Mouse (Mus musculus) thymus, postnatal 25 days (tissue): ENCODE measurements around the gene Med4.

Experiments used
- DNase-seq: peaks from one replicate; pipeline ENCODE4 v3.0.0; 2022

The Med4 gene

DNA sequence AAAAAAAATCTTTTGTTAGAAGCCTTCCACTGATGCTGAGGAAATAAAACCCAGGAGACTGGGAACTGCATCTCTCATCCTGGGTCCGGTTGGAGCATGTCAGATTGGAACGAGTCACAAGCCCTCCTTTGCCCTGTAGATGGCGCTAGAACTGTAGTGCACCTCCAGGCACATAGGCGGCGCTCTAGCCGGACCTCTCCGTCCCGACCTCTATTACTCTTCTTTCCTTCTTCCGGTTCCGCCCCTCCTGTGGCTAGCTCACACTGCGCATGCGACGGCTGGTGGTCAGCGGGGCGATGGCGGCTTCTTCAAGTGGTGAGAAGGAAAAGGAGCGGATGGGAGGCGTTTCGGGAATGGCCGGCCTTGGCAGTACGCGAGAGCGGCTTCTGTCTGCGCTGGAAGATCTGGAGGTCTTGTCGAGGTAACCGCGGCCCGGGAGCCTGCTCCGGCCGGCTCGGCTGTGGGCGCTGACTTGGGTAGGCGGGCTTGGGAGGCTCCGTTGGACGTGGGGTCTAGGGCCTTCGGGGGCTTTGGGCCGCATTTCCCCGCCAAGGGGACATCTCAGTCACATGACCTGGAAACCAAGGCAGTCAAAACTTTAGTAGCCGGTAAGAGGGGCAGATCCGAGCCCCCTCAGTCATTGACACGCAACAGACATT, at the start of gene Med4:
Gene Med4 (plus strand): TSS at position 261 of the 659 bp plus-strand sequence.
- peak; percentile 94 for DNase-seq

DNA sequence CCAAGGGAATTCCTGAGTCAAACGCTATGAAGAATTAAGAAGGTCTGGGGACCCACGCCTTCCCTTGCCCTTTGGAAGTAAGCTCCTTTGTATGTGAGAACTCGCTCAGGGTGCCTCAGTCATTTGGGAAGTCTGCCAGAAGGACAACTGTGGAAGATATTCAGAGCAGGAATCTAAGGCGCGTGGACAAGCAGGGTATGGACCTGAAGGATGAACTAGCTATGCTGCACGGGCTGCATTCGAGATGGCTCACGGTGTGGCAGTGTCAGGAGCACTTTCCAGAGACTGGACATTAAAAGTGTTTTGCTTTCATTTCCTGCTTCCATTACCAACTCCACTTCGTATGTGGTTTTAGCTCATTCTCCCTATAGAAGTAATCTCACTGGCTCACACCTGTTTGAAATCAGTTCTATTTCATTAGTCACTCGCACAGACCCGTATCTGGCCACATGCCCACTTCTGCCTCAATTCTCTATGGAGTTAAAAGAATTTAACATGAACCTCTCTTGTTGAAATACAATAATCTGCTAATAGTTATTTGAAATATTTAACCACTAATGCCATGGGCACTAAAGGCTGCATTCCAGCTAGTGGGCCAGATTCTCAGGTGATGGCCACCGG, 49.2 kb upstream of the Med4 start:
- DNase-seq: no peak

DNA sequence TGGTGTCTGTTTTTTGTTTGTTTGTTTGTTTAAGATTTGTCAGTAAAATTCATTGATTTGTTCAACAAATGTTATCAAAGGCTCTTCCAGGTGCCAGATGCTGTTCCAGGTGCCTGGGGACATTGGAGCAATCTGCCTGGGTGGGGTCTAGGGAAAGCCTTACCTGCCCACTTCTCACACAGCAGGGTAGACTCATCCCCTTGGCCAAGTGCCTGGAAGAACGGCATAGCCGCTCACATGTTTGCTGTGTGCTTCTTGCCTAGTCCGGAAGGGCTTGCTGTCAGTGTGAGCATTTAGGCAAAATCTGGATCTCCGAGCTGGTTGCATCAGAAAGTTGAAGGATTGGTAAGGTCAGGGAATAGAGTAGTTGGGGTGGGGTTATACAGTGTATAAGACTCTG, 47.6 kb upstream of the Med4 start:
- no peak for DNase-seq

DNA sequence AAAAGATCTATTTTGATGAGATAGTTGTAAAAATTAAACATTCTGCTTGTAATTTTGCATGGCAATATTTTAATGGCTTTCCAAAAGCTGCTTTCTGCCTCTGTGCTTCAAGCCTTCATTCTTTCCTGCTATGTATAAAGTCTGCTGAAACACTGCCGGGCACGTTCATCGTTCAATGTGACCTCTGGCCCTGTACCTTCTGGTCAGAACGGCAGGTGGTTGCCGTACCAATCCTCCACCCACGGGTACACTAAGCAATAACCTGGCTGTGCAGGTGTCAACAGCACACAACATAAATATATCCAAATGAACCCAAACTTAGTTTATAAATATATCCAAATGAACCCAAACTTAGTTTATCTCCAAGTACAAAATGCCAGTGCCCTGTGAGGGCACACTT, 42.1 kb upstream of the Med4 start:
- no peak for DNase-seq

DNA sequence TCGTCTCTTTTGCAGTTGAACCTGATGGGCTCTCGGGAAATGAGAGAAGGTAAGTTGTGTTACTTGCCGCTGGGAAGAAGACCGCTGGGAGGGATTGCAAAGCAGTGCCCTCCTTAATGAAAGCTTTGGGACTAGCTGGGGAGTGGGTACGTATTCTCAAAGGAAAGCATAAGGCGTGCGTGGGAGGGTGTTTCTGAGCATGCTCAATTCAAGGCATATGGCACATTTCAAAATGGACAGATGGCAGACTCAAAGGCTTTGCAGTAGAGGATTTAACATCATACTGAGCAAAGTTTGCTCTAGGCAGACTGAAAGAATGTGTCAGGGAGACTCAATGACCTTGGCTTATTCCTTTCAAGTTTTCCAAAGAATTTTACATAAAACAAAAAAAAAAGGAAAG, 40.3 kb upstream of the Med4 start:
- DNase-seq: no peak

DNA sequence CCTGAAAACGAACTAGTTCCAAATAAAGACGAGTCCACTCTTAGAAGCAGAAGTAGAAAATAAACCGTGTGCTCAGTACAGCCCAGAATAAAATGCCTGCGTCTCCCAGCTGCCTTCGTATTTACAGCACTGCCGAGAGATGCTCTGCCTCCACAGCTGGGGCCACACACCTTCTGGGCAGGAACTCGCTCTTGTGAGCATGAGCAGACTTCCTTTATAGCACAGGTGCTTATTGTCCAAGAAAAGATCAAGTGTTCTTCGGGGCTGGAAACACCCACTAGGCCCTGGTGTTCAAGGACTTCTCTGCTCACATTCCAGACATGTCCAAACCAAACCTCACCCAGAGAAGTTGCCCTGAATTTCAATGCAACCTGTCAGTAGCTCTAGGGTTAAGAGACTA, 39.2 kb upstream of the Med4 start:
- DNase-seq: peak; percentile 16

DNA sequence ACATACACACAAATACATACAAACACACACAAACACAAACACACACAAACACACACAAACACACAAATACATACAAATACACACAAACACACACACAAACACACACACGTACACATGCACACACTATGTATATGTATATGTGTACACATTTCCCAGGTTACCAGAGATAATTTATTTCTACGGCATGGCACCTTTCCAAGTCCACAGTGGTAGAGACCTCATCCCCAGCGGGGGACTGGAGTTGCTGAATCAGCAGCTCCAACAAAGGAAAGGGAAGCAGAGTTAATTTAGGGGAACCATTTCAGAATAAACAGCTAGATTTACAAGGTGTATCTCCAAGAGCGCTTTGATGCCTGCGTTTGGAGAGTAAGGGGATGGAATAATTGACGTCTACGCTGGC, 37.6 kb upstream of the Med4 start:
- DNase-seq: no peak

DNA sequence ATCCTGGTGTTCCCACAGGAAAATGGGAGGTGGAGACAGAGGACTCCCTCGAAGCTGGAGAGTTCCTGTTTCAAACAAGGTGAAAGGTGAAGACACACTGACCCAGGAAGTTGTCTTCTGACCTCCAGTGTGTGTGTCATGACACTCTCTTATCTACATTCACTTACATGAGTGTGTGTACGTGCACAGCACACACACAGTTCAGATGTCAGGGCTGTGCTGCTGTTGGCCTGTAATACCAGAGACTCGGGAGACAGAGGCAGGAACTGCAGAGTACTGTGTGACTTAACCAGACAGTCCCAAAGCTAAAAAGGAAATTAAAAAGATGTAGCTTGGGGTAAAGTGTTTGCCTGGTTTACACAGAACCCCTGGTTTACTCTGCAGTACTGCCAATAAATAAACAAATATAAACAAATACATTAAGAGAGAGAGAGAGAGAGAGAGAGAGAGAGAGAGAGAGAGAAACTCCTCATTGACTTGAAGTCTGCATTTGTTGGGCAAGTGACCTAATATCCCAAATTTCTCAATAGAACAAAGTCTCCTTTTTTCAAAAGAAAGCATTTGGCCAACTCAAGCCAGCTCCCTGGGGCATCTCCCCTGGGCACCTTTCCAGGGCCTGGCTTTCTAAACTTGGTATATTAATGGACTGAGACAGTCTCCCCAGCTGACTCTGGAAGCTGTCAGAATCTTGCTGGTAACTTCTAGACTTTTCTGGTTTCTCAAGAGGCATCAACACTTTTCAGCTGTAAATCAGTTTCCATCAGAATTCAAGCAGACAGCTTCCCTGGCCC, 36.0 kb upstream of the Med4 start:
- DNase-seq: no peak

DNA sequence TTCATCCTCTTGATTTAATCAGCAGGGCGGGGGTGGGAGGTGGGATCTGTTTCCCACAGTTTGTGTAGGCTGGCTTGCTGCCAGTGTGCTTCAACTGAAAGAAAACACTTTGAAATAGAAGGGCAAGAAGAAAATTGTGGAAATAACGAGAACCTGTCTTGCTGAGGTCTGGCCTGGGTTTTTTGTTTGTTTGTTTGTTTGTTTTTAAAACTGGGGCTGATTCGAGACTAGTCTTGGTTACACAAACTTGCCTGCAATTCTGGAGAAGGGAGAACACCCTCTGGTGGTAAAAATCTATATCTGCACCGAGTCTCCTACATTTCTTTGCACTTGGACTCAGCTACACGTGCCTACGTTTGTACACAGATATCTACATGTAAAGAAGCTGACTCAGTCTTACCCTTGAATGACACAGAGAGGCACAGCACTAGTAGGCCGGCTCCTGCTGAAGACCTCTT, 35.2 kb upstream of the Med4 start:
- peak; percentile 28 for DNase-seq

DNA sequence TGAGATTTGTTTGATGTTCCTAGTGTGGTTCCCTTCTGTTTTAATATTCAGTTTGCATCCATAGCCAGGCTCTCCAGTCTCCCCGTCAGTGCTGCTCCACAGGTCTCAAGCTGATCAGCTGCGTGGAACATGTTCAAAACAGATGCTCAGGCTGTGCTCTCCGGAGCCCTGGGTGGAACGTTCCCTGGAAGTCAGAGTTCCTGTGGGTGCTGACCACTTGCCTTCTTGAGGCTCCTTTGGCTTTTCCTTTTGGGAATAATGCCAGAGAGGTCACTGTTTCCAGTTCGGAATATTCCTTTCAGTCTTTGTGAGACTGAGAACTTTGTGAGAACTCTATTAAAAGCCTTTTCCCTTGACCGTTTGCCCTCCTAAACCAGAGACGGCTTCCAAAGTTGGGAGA, 34.3 kb upstream of the Med4 start:
- no peak for DNase-seq

DNA sequence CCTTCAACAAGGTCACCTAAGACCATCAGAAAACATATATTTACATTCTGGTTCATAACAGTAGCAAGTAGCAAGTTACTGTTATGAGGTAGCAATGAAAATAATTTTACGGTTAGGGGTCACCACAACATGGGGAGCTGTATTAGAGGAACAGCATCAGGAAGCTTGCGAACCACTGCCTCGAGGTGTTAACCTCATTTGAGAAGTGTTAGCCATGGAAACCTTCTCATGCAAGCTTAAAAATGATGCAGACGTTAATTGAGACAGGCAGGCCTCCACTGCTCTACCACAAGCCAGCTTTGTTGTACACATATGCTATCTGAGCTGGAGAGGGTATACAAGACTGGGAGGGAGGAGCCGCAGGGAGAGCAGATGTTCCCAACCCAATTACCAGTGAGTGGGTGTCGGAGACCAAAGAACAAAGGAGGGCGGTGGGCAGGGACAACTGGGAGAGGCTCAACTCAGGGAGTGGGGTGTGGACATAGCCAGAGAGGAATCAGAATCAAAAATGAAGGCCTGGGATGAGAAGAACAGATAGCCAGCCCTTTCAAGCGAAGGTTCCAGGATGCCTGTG, 33.4 kb upstream of the Med4 start:
- no peak for DNase-seq

DNA sequence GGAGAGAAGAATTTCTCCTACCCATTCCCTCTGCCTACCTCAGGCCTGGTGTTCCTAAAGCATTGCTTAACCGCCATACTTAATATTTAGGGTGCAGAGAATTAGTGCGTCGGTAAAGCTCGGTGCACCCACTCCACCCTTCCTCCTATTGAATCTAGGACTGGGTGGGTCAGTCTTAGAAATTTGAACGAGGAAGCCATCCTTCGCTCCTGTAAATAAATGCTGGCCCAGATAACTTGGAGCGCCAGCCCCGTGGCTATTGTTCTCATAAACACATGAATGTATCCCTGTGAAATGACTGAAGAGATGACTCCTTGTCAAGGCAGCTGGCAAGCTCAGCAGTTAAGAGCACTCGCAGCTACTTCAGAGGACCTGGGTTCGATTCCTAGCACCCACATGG, 32.7 kb upstream of the Med4 start:
- DNase-seq: no peak

DNA sequence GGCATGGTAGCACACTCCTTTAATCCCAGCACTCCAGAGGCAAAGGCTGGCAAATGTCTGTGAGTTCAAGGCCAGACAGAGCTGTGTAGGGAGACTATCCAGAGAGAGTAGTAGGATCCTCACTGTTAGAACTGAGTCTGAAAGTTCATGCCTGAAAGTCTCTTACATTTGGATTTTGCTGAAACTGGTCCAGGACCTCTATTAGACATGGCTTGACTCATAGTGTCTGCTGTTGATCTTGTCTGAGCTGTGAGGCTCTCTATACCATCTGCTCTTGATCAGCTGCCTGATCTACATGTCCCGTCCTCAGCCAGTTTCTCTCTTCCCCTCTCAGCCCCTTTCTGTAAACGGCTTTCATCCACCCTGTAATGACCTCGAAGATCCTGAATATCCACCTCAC, 31.5 kb upstream of the Med4 start:
- no peak for DNase-seq

DNA sequence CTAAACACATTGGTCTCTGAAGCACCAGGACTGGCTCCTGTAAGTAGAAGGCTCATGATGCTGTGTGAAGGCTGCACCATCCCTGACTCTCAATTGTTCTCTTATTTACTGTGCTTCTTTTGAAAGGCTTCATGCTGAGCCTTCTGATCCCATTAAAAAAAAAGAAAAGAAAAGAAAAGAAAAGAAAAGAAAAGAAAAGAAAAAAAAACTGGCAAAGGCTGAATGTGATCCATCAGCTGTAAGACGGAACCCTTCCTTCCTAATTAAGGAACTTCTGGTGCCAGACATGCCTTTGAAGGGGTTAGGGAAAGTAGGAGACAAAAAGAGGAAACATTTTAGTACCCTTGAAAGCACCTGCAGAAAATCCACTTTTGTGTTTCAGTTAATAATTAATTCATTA, 30.1 kb upstream of the Med4 start:
- DNase-seq: no peak

DNA sequence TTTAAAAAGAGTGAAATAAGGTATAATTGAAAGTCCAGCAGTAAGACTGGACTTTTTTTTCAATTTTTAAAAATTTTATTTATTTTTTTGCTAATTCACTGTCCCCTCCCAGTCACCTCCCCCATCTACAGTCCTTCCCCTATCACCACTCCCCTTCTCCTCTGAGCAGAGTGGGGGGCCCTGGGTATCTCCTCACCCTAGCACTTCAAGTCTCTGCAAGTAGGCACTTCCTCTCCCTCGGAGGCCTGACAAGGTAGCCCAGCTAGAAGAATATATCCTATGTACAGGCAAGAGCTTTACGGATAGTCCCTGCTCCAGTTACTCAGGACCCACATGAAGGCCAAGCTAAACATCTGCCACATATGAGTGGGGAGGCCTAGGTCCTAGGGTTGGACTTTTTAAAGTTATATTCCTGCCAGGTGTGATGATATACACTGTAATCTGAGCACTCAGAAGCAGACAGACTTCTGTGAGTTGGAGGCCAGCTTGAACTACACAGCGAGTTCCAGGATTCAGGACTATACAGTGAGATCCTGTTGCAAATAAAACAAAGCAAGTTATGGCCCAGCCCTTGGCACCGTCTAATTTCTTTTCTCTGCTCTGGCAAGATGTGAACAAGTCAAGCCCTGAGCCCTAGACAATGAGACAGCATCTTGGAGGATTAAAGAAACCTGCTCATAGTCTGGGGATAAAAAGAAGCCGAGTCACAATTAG, 26.2 kb upstream of the Med4 start:
- no peak for DNase-seq

DNA sequence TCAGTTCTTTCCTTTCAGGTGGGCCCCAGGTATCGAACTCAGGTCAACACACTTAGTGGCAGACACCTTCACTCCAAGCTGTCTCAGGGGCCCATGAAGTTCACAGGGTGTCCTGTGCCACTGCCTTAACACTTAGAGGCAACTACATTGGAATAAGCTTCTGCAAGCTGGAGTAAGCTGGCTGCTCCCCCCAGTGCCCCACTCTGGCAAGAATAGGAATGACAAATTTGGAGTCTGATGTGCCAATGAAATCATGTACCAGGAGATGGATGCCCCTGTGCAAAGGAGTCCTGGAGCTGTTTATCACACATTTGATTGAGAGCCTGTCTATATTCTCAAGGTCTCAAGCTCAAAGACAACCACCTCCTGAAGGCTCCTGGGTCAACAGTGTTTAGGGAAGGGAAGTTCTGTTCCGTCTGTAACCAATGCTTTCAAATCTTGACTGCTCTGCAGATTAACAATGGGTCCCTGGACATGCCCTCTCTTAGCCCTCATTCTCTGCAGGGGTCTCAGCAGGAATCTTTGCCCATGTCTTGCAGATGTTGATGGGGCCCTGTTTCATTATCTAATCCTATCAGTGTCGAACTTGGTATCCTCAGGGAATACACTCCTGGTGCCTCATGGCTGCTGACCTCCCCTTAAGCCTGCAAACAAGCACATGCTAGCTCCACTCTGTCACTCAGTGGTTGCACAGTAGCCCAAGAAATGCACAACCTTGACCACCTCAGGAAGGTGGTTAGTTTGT, 25.3 kb upstream of the Med4 start:
- DNase-seq: no peak

DNA sequence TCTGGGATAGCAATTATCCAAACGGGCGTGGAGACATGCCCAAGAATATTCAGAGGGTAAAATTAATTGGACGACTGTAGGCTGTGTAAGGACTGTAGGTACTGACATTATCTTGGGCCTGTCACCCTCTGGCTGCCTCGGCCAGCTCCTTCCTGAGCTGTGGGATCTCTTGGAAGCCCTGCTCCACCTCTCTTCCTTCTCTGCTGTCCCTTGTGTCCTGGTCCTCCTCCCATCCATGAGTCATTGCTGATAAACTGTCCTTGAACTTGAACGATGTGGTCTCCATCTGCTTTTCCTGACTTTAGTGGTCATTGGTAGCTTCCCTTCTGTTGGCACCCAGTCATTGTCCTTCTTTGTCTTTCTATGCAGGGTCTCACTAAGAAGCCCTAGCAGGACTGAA, 23.2 kb upstream of the Med4 start:
- DNase-seq: no peak

DNA sequence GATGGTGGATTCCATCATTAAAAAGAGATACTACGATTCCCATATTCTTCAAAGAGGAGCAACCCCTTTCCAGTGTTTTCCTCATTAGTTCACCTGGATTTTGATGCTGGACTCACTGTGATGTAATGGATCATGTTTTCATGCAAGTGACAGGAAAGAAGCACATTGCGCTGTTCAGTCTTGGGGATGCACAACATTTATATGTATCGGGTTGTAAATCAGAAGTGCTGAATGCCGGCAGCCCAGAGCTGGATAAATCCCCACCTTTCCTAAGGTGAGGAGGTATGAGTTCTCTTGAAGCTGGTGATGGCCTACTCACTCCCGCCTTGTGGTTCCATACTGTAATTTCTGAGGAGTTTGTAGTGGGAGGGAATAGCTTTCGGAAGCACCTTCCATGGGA, 16.5 kb upstream of the Med4 start:
- DNase-seq: no peak

DNA sequence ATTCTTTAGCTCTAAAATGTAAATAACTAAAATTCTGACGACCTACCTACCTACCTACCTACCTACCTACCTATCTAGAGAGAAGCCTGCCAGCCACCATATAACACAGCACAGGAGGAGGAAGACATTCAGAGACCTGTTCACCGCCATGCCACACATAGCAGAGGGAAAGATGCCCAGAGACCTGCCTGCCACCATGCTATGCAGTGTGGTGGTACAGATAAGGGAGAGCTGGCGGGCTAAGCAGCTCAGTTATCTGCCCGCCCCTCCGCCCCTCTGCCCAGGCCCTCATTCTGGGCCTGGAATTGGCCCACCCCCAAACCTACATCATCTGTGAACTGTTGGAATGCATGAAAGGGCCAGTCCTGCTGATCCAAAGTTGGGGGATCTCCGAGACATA, 15.7 kb upstream of the Med4 start:
- DNase-seq: no peak

DNA sequence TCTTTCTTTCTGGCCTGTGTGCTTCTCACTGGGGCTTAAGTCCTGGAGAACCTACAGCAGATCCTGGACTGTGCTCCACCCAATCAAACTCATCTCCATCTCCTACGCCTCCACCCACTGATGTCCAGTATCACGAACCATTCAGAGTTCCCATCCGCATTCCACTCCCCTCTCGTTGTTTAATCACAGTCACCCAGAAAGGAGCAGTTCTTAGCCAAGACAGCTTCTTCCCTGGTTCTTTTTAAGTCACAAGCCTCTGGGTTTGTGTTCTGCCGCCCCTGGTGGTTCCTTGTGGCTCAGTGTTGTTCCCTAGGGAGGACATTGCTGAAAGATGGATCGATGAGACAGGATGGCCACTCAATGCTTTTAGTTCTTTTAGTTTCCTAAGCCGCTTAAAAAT, 14.1 kb upstream of the Med4 start:
- no peak for DNase-seq

DNA sequence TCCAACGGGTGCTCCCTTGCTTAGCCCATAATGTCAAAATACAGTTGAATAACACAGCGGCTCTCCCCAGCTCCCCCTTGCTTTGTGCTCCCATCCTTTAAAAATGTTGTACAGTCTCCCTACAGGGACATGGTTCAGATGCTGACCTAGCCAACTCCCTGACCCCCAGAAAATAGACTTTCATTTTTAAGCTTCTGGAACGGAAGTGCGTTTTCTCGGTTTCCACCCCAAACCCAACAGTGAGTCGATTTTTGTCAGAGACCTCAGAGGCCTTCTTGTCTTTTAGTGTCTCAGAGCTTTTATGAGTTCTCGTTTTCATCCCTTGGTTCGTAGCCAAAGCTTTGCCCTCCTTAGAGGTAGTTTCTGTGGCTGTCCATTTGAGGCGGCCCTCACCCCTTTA, 8.5 kb upstream of the Med4 start:
- no peak for DNase-seq

DNA sequence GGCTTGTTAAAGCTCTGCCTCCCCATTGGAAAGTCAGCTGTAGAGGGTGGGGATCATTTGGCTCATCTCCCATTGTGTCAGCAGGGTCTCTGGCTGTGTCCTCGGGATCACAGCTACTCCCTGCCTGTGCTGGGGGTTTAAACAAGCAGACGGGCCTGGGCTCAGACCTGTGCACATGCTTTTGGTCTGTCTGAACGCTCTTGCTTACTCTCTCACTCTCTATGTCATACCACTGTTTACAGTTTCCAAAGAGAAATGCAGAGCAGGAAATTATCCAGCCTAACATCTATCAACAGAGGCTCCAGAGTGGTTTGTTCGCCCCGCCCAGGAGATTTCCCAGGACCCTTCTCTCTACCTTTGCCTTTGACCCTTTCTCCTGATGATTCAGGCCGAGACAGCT, 8.1 kb upstream of the Med4 start:
- no peak for DNase-seq
